Mouse (Mus musculus): ENCODE data around the gene Pex10.

Pex10 gene

GRCm38 (mm10) chr4:155066834-155067522 lies at the start of gene Pex10:
Pex10 (plus strand) TSS chr4:155067016.
- peak; percentile 97 for DNase-seq (ENCODE audit: low spot score)

GRCm38 (mm10) chr4:155017253-155017878 lies 49.5 kb upstream of the Pex10 start:
- no peak for DNase-seq (ENCODE audit: low spot score)

GRCm38 (mm10) chr4:155018066-155018465 lies 48.8 kb upstream of the Pex10 start:
- no peak for DNase-seq (ENCODE audit: low spot score)

DNA sequence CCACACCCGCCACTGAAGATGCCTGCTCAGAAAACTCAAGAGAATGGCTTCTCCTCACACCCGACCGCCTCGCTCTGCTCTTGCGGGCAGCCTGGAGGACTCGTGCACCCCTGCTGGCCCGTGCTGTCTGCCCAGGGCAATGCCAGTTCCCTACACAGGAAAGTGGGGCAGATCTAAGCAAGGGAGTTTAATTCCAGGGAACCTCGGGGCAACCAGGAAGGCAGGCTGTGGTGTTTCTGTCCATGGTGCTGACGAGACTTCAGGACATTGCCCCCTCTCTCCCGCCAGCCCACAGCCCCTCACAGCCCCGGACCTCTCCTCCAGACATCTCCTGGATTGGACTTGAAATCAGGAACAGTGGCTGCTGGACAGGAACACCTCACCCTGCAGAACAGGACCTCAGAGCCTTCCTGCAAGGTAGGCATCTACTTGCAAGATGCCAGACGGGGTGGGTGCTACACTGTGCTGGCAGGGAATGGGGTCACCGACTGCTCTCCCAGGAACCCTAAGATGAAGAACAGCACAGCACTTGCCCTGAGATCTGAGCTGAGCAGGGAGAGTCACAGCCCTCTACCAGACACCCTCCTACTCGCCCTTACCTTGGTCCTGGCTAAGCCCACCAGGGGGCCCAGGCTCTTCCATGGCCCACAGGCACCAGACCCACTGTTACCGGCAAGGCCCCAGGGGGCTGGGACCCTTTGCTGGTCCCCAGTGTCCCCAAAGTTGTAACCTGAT lies 48.0 kb upstream of the Pex10 start:
- DNase-seq (ENCODE audit: low spot score): no peak

DNA sequence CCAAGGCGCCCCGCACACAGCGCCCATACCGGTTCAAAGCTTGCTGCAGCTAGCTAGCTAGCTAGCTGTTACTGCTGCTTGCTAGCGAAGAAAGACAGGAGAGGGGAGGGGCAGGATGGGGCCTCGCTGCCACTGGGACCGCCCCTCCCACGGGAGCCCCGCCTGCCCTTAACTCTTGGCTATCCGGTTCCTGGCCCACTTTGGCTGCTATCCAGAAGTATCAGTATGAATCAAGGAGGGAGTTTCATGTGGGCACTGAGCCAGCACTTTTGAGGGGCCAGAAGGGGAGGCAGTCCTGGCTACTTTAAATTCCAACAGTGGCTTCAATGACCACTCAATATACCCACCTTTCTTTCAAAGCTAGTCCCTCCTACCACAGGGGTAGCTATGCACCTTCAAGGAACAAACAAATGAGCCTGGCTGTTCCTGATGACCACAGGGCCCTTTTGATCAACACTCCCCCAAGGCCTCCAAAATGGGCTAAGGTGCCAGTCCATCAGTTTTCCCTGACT lies 47.4 kb upstream of the Pex10 start:
- DNase-seq (ENCODE audit: low spot score): peak; percentile 18

GRCm38 (mm10) chr4:155020141-155020540 lies 46.7 kb upstream of the Pex10 start:
- no peak for DNase-seq (ENCODE audit: low spot score)

DNA sequence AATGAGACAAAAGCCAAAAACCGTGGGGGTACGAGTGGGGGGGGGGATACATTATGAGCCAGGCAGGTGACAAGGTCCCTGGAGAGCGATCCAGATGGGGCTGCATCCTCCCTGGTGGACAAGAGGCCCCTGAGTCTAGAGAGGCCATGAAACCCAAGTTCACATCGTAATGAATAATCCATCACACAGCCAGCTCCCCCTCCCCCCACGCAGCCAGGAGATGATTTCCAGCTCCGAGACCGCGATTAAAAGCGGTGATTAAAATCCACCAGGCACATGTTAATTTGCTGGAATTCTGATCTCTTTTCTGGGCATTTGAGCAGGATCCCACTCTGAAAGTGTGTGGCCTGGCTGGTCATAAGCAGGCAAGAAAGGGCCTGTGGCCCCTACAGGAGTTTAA lies 46.0 kb upstream of the Pex10 start:
- no peak for DNase-seq (ENCODE audit: low spot score)

GRCm38 (mm10) chr4:155022228-155022855 lies 44.5 kb upstream of the Pex10 start:
- no peak for DNase-seq (ENCODE audit: low spot score)

- no peak for DNase-seq (ENCODE audit: low spot score)
Observed at GRCm38 (mm10) chr4:155024170-155025010, 42.4 kb upstream of the Pex10 start.

DNA sequence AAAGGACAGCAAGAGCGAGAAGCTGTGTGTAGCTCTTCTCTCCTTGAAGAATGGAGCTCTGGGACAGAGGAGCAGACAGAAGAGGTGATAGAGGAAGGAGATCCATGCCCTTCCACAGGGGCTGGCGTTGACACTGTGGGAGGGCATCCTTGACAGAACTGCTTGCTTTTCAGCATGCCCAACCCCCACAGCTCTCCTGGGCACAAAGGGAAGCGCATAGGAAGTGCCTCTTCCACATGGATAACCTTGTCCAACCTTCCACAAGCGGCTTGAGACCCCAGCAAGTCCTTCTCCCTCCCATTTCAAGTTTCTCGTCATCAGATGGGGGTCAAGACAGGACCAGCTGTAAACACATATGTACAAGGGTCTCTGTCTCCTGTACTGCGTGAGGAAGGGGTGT lies 33.7 kb upstream of the Pex10 start:
- DNase-seq (ENCODE audit: low spot score): no peak

DNA sequence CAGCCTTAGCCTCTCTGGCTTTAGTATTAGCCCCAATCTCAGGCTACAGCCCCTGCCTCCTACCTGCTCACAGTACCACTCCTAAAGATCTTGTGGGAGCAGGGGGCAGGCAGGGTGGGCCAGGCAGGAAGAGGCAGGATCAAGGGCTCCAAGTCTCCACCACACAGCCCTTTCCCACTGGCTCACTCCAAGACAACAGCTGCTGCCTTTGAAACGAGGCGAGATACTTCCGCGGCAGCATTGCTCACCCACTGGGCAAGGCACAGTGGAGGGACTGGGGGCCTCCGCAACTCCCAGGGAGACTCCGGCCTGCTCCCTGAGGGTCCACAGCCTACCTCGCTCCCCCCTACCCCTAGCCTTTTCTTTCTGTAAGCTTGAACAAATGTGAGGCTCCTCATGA lies 32.6 kb upstream of the Pex10 start:
- no peak for DNase-seq (ENCODE audit: low spot score)

DNA sequence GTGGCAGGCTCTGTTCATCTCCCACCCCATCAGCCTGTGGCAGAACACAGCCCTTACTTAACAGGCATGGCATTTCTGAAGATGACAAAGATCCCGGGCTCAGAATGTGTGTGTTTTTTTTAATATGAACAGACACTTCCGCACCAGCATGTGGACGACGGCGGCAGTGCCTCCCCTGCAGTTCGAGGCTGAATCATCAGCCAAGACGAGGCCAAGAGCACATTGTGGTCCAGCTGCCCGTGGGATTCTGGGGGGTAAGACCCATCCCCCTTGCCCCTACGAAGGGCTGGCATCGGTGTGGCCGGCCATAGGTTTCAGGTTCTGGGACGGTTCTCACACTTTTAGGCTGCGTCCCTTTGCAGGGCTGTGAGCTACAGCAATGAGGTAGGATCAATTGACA lies 32.0 kb upstream of the Pex10 start:
- no peak for DNase-seq (ENCODE audit: low spot score)

GRCm38 (mm10) chr4:155040197-155040596 lies 26.6 kb upstream of the Pex10 start:
- DNase-seq (ENCODE audit: low spot score): no peak

- DNase-seq (ENCODE audit: low spot score): no peak
Observed at GRCm38 (mm10) chr4:155040696-155041095, 26.1 kb upstream of the Pex10 start.

GRCm38 (mm10) chr4:155042606-155043288 lies 24.1 kb upstream of the Pex10 start:
- DNase-seq (ENCODE audit: low spot score): no peak

- DNase-seq (ENCODE audit: low spot score): no peak
Observed at GRCm38 (mm10) chr4:155043289-155043625, 23.6 kb upstream of the Pex10 start.

GRCm38 (mm10) chr4:155046636-155047035 lies 20.2 kb upstream of the Pex10 start:
- DNase-seq (ENCODE audit: low spot score): no peak

GRCm38 (mm10) chr4:155050116-155050515 lies 16.7 kb upstream of the Pex10 start:
- peak; percentile 81 for DNase-seq (ENCODE audit: low spot score)

- DNase-seq (ENCODE audit: low spot score): no peak
Observed at GRCm38 (mm10) chr4:155056724-155057123, 10.1 kb upstream of the Pex10 start, which contains the start of gene Plch2. Plch2 (minus strand) TSS chr4:155056784.

GRCm38 (mm10) chr4:155058325-155058724 lies 8.5 kb upstream of the Pex10 start:
- no peak for DNase-seq (ENCODE audit: low spot score)

DNA sequence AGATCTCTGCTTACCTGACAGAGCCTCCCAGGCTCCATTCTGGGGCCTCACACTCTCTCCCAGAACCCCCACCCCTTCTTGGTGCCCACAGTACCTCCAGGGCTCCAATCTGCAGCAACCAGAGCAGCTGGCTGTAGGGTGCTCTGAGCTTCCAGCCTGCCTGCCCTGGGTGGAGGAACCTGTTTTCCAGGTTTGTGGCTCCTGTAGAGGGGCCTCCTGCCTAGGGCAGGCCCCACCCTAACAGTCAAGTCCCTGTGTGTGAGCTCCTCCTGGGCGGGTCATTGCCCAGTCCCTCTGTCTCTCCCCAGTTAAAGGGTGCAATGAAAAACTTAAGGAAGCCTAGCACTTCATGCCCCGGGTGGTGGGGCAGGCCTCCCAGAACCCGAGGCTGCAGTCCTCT lies 2.9 kb upstream of the Pex10 start:
- DNase-seq (ENCODE audit: low spot score): no peak

Data from T-cell, adult 2 months (primary cell).